Mouse (Mus musculus): ENCODE measurements around the gene 0610040J01Rik.

DNA sequence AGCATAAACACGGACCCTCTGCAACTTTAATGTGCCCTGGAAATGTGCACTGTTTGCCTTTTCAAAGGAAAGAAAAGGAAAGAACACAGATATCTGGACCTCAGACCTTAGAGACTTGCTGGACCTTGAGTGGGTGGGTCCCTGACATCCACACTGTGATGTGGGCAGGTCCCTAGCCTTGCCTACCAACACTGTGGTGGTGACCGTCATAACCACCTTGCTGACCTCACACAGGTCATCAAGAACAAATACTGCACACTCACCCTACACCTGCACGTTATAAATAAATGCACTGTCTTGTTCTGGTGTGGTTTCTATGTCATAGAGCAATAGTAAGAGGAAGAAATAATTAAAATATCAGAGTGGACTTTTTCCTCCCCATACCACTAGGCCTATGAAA lies 91.2 kb downstream of the 0610040J01Rik start:
- no peak for TF ChIP-seq GATA1 (IDR thresholded peaks at IDR 0.05; ENCODE audit: borderline replicate concordance, low read length)
- no peak for TF ChIP-seq FLI1 (IDR thresholded peaks at IDR 0.05; ENCODE audit: low read length)

All from megakaryocyte, embryonic 14.5 days (primary cell).